Comparison of ENCODE assay signal across 8 mouse cellular contexts in the genomic region with DNA sequence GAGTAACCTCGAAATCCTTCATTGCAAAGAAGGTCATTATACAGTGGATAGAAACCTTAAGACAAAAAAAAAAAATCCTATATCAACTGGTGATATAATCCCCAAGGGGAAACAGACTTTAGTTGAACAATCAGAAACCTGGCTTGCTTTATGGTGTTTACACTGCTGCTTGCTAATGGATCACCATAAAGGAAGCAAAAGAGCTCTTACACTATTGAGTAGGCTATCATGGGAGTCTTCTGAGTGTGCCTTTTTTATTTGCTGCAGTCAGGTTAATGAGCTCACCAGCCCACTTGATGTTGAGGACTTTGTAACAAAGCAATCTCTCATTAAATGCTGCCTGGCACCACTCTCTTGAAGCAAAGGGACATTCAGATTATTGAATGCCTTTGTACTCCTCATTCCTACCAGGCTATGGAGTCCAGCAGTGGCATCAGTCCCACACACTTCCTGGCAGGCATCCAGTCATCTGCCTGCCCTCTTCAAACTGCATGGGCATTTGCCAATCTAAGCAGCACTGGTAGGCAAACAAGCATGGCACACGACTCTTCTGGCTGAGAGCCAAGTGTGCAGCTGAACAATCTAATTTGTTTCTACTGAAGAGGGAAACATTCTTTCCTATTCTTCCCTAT.
DNase-seq lines count a peak whose midpoint lies in the region.

No protein-coding gene starts in this region.

- DNase-seq in urinary bladder, postnatal 14 days (ENCODE audit: low spot score): peak; percentile 4
- no peak for DNase-seq in urinary bladder, adult 2 months (ENCODE audit: low spot score)
- DNase-seq in heart, adult 8-10 months (ENCODE audit: low spot score): peak; percentile 68
- peak; percentile 68 for DNase-seq in layer of hippocampus, adult 11-12 months (ENCODE audit: low spot score)
- peak; percentile 4 for DNase-seq in lung, postnatal 14 days
- DNase-seq in right cerebral cortex, postnatal 25 days: peak; percentile 22
- DNase-seq in MN1 (ENCODE audit: low spot score): no peak
- no peak for DNase-seq in urinary bladder, adult 18-20 months (ENCODE audit: low spot score in 2 of 2)

Comparison
In these comparisons a context has a peak if more than half of its experiments do, and no peak if none do; other contexts are left out.
1. DNase-seq: peak in urinary bladder, postnatal 14 days (single experiment), heart, adult 8-10 months (single experiment), layer of hippocampus, adult 11-12 months (single experiment), lung, postnatal 14 days (single experiment) and right cerebral cortex, postnatal 25 days (single experiment); none in urinary bladder, adult 2 months (single experiment), MN1 (single experiment) and urinary bladder, adult 18-20 months (0 of 2).